Mouse (Mus musculus): ENCODE results near the gene Tsfm.

GRCm38 (mm10) chr10:127058161-127058560 is 27.5 kb upstream of the Tsfm start:
- TF ChIP-seq CTCF (conservative IDR thresholded peaks at IDR 0.05 in 1 of 2, IDR thresholded peaks at IDR 0.05 in 1 of 2; ENCODE audit: low read depth in 2 of 2, low read length in 2 of 2): peak; percentile 78 to 86
- no peak for TF ChIP-seq ELF1 (IDR thresholded peaks at IDR 0.05; ENCODE audit: low read depth, low read length)
- no peak for TF ChIP-seq BHLHE40 (IDR thresholded peaks at IDR 0.05; ENCODE audit: low read depth, low read length)
- TF ChIP-seq PAX5 (IDR thresholded peaks at IDR 0.05; ENCODE audit: low read length): no peak
- TF ChIP-seq POLR2A (IDR thresholded peaks at IDR 0.05; ENCODE audit: low read depth, low read length): no peak

All from CH12.LX (cell line).